Mouse (Mus musculus): Measurements from ENCODE around the gene Ryr1. TPM values are rescaled to one million over a fixed set of nuclear protein-coding genes. Genes with fewer than 3 reads are reported as not detected.
"Not testable (repeated sequence)": the region's sequence is repeated elsewhere in the genome, so short reads cannot be mapped to it uniquely, and the experiment has no call there.

Gene Ryr1
- total RNA-seq, 2 experiments from 2014 or later = 1,704 to 1,734 TPM

DNA sequence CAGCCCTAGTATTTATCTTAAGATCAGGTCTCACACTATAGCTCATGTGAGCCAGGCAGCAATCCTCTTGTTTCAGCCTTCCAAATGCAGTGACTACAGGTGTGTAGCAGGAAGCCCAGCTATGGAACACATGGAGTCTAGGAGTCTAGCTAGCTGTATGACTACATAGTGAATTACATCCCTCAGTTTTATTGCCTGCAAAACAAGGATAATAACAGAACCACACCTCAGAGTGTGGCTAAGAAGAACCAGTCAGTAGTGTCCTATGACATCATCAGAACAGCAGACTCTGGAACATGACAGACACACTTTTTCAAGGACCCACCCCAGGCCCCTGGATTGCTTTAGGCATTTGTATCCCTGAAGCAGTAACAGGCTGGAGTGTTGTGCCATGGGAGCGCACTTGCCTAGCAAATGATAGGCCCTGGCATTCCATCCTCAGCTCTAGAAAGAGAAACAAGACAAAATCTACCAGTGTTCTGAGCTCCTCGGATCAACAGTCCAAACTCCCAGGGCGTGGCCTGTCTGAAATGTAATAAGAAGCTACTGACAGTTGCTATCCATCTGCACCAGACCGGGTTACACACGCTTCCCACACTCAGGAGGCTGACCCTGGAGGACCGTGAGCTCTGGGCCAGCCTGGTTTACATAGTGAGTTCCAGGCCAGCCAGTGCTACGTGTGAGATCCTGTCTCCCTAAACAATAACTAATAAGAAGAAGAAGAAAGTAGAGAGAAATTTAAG is 21.8 kb upstream of the Ryr1 start:
- no peak for DNase-seq (ENCODE audit: low spot score)

DNA sequence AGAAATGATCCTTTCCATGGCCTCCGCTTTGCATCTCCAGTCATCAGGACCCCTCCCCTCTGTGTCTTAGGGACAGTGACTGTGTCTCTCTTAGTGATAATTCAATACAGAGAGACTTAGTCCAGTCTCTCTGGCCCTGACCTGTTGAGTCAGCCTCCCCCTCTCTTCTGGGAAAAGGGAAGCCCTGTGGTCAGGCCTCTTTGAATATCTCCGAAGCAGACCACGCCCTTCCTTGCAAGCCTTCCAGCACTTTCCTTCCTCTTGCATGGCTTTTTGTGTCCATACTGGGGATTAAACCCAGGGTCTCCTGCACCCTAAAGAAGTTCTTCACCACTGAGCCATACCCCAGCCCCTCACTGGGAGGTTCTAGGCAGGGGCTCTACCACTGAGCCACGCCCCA is 19.0 kb upstream of the Ryr1 start:
- DNase-seq (ENCODE audit: low spot score) = no peak

DNA sequence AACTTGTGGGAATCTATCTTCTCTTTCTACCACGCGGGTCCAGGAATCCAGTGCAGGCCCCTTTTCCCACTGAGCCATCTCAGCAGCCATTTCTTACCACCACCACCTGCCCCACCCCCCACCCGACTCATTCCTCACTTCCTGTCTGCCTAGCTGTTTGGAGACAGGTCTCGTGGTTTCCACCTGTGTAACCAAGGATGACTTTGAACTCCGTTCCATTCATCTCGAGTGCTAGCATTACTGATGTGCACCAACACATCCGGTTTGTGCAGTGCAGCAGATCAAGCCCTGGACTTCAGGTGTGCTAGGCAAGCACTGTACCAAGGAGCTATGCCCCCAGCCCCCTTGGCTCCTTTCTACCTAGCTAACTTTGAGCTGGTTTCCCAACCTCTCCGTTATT is 16.4 kb upstream of the Ryr1 start:
- DNase-seq (ENCODE audit: low spot score) = no peak

GRCm38 (mm10) chr7:29139237-29139636 is 14.3 kb upstream of the Ryr1 start:
- DNase-seq (ENCODE audit: low spot score) = not testable (repeated sequence)

- DNase-seq (ENCODE audit: low spot score) = no peak
Observed at GRCm38 (mm10) chr7:29137429-29137828, 12.4 kb upstream of the Ryr1 start.

DNA sequence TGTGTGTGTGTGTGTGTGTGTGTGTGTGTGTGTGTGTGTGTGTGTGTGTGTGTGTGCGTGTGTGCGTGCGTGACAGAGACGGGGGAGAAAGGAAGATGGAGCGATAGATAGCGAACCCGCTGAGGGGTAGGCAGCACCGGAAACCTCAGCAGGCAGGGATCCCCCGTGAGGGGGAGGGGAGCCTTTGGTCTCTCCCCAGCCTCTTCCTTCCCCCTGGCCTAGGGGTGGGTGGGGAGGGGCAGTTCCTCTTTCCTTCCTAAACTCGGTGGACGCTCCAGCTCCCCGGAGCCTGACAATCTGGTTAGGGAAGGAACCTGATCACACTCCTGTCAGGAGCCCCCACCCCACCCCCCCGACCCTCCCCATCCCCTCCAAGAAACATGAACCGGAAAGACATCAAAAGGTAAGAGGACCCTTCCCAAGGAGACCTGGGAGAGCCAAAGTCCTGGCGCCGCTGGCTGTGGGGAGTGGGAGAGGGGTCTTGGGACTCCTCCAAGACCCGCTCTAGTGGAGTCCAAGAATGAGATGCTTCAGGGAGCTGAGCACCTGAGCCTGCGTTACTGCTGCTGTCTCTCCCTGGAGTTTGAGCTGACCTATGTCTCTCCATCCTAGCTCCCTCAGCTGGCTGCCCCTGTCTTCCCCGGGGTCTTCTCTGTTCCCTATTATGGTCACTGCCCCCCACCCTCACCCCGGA is 9.9 kb upstream of the Ryr1 start, which contains the start of gene Rasgrp4:
Rasgrp4 (plus strand) TSS at position 159 of the 694 bp plus-strand sequence.
- no peak for DNase-seq (ENCODE audit: low spot score)

DNA sequence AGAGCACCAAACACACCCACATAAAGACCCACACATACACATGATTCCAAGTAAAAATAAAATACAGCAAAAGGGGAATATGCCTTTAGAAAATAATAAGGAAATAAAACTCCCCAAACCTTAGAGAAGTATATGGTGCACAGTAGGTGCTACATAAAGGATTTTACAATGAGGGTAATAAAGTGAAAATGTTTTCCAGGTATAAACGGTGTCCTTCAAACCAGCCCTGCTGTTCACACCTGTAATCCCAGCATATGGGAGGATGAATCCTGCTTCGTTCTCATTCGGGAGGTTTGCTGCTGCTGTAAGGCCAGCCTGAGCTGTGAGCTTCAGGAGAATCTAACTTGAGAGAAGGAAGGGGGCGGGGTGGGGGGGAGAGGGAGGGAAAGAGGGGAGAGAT is 9.3 kb upstream of the Ryr1 start:
- DNase-seq (ENCODE audit: low spot score) = no peak

DNA sequence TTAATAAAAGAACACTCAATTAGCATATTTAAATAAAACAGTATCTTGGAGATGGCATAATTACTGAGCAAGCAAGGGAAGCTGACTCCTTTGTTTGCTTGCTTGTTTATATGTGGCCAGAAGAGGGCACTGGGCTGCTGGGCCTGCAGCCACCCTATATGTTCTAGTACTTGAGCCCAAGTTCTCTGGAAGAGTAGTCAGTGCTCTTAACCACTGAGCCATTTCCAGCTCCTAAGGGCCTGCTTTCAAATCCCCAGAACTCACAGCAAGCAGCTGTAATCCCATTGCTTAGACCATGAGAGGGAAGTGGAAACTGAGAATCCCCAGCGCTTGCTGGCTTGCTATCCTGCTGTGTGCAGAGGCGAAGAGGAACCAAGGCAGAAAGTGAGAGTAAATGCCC is 3.7 kb upstream of the Ryr1 start:
- DNase-seq (ENCODE audit: low spot score) = no peak

- peak; percentile 89 for DNase-seq (ENCODE audit: low spot score)
Observed at GRCm38 (mm10) chr7:29126173-29126915, 1.4 kb upstream of the Ryr1 start.

GRCm38 (mm10) chr7:29123531-29124358 is 1.2 kb downstream of the Ryr1 start:
- DNase-seq (ENCODE audit: low spot score) = peak; percentile 88

- no peak for DNase-seq (ENCODE audit: low spot score)
Observed at GRCm38 (mm10) chr7:29122821-29123220, 2.2 kb downstream of the Ryr1 start.

DNA sequence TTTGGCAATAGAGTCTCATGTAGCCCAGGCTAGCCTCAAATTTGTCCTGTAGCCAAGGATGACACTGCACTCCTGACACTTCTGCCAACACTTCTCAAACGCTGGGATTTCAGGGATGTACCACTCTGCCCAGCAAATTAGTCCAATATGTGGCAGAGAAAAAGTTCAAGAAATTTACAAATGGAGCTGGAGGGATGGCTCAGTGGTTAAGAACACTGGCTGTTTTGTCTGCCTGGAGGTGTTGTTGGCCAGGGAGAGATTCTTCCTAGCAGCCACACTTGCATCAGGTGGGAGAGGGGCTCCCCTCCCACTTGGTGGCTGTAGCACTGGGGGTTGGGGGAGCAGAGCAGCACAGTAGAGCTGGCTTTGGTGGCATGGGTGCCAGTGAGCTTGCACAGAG is 5.5 kb downstream of the Ryr1 start:
- DNase-seq (ENCODE audit: low spot score) = no peak

GRCm38 (mm10) chr7:29118142-29118851 is 6.7 kb downstream of the Ryr1 start:
- DNase-seq (ENCODE audit: low spot score) = no peak

GRCm38 (mm10) chr7:29108992-29109955 is 15.7 kb downstream of the Ryr1 start:
- no peak for DNase-seq (ENCODE audit: low spot score)

GRCm38 (mm10) chr7:29101286-29102017 is 23.5 kb downstream of the Ryr1 start:
- DNase-seq (ENCODE audit: low spot score) = no peak

GRCm38 (mm10) chr7:29097131-29097530 is 27.8 kb downstream of the Ryr1 start:
- DNase-seq (ENCODE audit: low spot score) = no peak

DNA sequence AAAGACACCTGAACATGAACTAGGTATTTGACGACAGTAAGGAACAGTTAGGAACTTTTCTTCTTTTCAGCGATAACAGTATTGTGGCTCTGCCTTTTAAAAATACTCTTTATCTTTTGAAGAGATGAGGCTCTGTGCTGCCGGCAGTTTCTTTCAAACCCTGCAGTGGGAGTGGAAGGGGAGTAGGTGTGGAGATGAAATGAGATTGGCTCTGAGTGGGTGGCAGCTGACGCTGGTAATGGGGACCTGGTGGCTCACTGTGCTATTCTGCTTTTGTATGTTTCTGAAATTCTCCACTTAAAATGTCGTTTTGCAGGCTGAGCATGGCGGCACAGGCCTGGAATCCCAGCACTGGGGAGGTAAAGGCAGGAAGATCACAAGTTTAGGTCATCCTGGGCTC is 36.2 kb downstream of the Ryr1 start:
- DNase-seq (ENCODE audit: low spot score) = no peak

GRCm38 (mm10) chr7:29086902-29087301 is 38.1 kb downstream of the Ryr1 start:
- DNase-seq (ENCODE audit: low spot score) = no peak

GRCm38 (mm10) chr7:29085981-29086380 is 39.0 kb downstream of the Ryr1 start:
- no peak for DNase-seq (ENCODE audit: low spot score)
